In genomic region chr2:152753944-152754711, GRCm38 (mm10) we compare ENCODE assay signal across 7 mouse cellular contexts. TPM values are rescaled to one million over a fixed set of nuclear protein-coding genes. Genes with fewer than 3 reads are reported as not detected.
DNase-seq lines count a peak whose midpoint lies in the region; ATAC-seq lines count a peak whose summit lies in the region.

Cox4i2 (plus strand) TSS chr2:152754173.

- no peaks in the 10 kb centered on the region for H3K27me3 ChIP-seq in embryonic facial prominence, embryonic 11.5 days (ENCODE audit: control insufficient read depth, insufficient read depth, low read length)
- no peaks in the 10 kb centered on the region for H3K27me3 ChIP-seq in intestine, embryonic 16.5 days (replicated peaks; ENCODE audit: control insufficient read depth, insufficient read depth, low read length)

- 3% methylated on average over 30 of the region's 30 CpGs for WGBS in embryonic facial prominence, embryonic 11.5 days
- WGBS in intestine, embryonic 16.5 days = 8% methylated on average over 30 of the region's 30 CpGs

- H3K9me3 ChIP-seq in embryonic facial prominence, embryonic 11.5 days (replicated peaks; ENCODE audit: control insufficient read depth, low read length) = no peaks in the 10 kb centered on the region
- H3K9me3 ChIP-seq in intestine, embryonic 16.5 days (ENCODE audit: control insufficient read depth, low read length) = no peaks in the 10 kb centered on the region

- 0 out of 2 replicates have a peak, but pooled peaks have one; percentile 19 for ATAC-seq in embryonic facial prominence, embryonic 11.5 days (replicated peaks; ENCODE audit: insufficient number of reproducible peaks, low FRiP score, low TSS enrichment, low read depth)
- peak; percentile 64 for ATAC-seq in intestine, embryonic 16.5 days

- DNase-seq in embryonic facial prominence, embryonic 11.5 days (ENCODE audit: low spot score) = no peak
- DNase-seq in heart, adult 11 months = peak; percentile 96
- peak; percentile 51 to 63 for DNase-seq in lung, postnatal 4 days
- no peak for DNase-seq in gastrocnemius, postnatal 25 days
- DNase-seq in testis, postnatal 10 days (ENCODE audit: low spot score) = no peak
- DNase-seq in spleen, postnatal 10 days (ENCODE audit: low spot score in 2 of 2) = no peak

- no peaks in the 10 kb centered on the region for H3K36me3 ChIP-seq in embryonic facial prominence, embryonic 11.5 days (replicated peaks; ENCODE audit: control insufficient read depth, insufficient read depth, low read depth, low read length)
- no peaks in the 10 kb centered on the region for H3K36me3 ChIP-seq in intestine, embryonic 16.5 days (ENCODE audit: control insufficient read depth, insufficient read depth, low read length)

- peak within 1 kb of the TSS; percentile 54 for H3K9ac ChIP-seq in embryonic facial prominence, embryonic 11.5 days (replicated peaks; ENCODE audit: low read length)
- peak within 1 kb of the TSS; percentile 58 for H3K9ac ChIP-seq in intestine, embryonic 16.5 days (ENCODE audit: low read depth, low read length)

- 0 out of 2 replicates have a peak within 1 kb of the TSS, but pooled peaks have one; percentile 8 for H3K27ac ChIP-seq in embryonic facial prominence, embryonic 11.5 days (replicated peaks; ENCODE audit: low read depth, low read length)
- no peak within 1 kb of the TSS for H3K27ac ChIP-seq in intestine, embryonic 16.5 days (ENCODE audit: low read length)

- peak within 1 kb of the TSS; percentile 53 for H3K4me2 ChIP-seq in embryonic facial prominence, embryonic 11.5 days (ENCODE audit: low read depth, low read length)
- peak within 1 kb of the TSS; percentile 51 for H3K4me2 ChIP-seq in intestine, embryonic 16.5 days (ENCODE audit: low read depth, low read length)

- H3K4me3 ChIP-seq in embryonic facial prominence, embryonic 11.5 days (ENCODE audit: low read depth, low read length) = peak within 1 kb of the TSS; percentile 16
- H3K4me3 ChIP-seq in intestine, embryonic 16.5 days (ENCODE audit: low read length) = peak within 1 kb of the TSS; percentile 31

- no peaks in the 10 kb centered on the region for H3K4me1 ChIP-seq in embryonic facial prominence, embryonic 11.5 days (ENCODE audit: control insufficient read depth, insufficient read depth, low read length)
- peaks cover 10% of the 10 kb centered on the region; the same call in 1 of the 2 replicates for H3K4me1 ChIP-seq in intestine, embryonic 16.5 days (ENCODE audit: control insufficient read depth, insufficient read depth, low read length)

RNA-seq across cellular contexts. Expression of gene Cox4i2, which starts in this region (rescaled TPM):
- polyA plus RNA-seq in embryonic facial prominence, embryonic 11.5 days (2014; fragmentation: Nextera tagmentation; extraction: Ambion mirVana) = 9.8 and 11.1 TPM in 2 replicates
- 14.8 and 15.3 TPM in 2 replicates for polyA plus RNA-seq in intestine, embryonic 16.5 days (2015; fragmentation: Nextera tagmentation; extraction: Ambion mirVana)
- total RNA-seq in gastrocnemius, postnatal 25 days (2021) = 1 to 10 TPM; 2.2 to 2.7 TPM

Comparison
In these comparisons a context has a peak if more than half of its experiments do, and no peak if none do; other contexts are left out.
1. DNase-seq: peak in heart, adult 11 months (single experiment) and lung, postnatal 4 days (2 of 2); none in embryonic facial prominence, embryonic 11.5 days (single experiment), gastrocnemius, postnatal 25 days (single experiment), testis, postnatal 10 days (single experiment) and spleen, postnatal 10 days (0 of 2).